Mouse (Mus musculus): Measurements from ENCODE around the gene Capn8.
"Not testable (repeated sequence)": the region's sequence is repeated elsewhere in the genome, so short reads cannot be mapped to it uniquely, and the experiment has no call there.

Capn8 gene

GRCm38 (mm10) chr1:182618200-182618947 is 53.6 kb downstream of the Capn8 start:
- peak; percentile 82 for DNase-seq (ENCODE audit: low spot score)

- no peak for DNase-seq (ENCODE audit: low spot score)
Measured at GRCm38 (mm10) chr1:182620470-182620869, 55.7 kb downstream of the Capn8 start.

- no peak for DNase-seq (ENCODE audit: low spot score)
Measured at GRCm38 (mm10) chr1:182621256-182621655, 56.4 kb downstream of the Capn8 start.

- no peak for DNase-seq (ENCODE audit: low spot score)
Measured at GRCm38 (mm10) chr1:182626197-182626596, 61.4 kb downstream of the Capn8 start.

GRCm38 (mm10) chr1:182629228-182629627 is 64.4 kb downstream of the Capn8 start:
- DNase-seq (ENCODE audit: low spot score), result no peak

- DNase-seq (ENCODE audit: low spot score), result no peak
Measured at GRCm38 (mm10) chr1:182633712-182634294, 69.0 kb downstream of the Capn8 start.

GRCm38 (mm10) chr1:182639016-182639415 is 74.2 kb downstream of the Capn8 start:
- no peak for DNase-seq (ENCODE audit: low spot score)

- DNase-seq (ENCODE audit: low spot score), result no peak
Measured at GRCm38 (mm10) chr1:182639456-182639855, 74.6 kb downstream of the Capn8 start.

GRCm38 (mm10) chr1:182640094-182640493 is 75.3 kb downstream of the Capn8 start:
- DNase-seq (ENCODE audit: low spot score), result no peak

GRCm38 (mm10) chr1:182642779-182643178 is 78.0 kb downstream of the Capn8 start:
- no peak for DNase-seq (ENCODE audit: low spot score)

- DNase-seq (ENCODE audit: low spot score), result not testable (repeated sequence)
Measured at GRCm38 (mm10) chr1:182644418-182644817, 79.6 kb downstream of the Capn8 start.

- DNase-seq (ENCODE audit: low spot score), result no peak
Measured at GRCm38 (mm10) chr1:182645211-182645668, 80.4 kb downstream of the Capn8 start.

- no peak for DNase-seq (ENCODE audit: low spot score)
Measured at GRCm38 (mm10) chr1:182646796-182647195, 82.0 kb downstream of the Capn8 start.

GRCm38 (mm10) chr1:182657760-182658159 is 93.0 kb downstream of the Capn8 start:
- DNase-seq (ENCODE audit: low spot score), result peak; percentile 79

- no peak for DNase-seq (ENCODE audit: low spot score)
Measured at GRCm38 (mm10) chr1:182660365-182660764, 95.6 kb downstream of the Capn8 start.

- DNase-seq (ENCODE audit: low spot score), result no peak
Measured at GRCm38 (mm10) chr1:182663671-182664070, 98.9 kb downstream of the Capn8 start.

GRCm38 (mm10) chr1:182664841-182665240 is 100.0 kb downstream of the Capn8 start:
- no peak for DNase-seq (ENCODE audit: low spot score)

GRCm38 (mm10) chr1:182667281-182667680 is 102.5 kb downstream of the Capn8 start:
- no peak for DNase-seq (ENCODE audit: low spot score)

- no peak for DNase-seq (ENCODE audit: low spot score)
Measured at GRCm38 (mm10) chr1:182669741-182670140, 104.9 kb downstream of the Capn8 start.

GRCm38 (mm10) chr1:182670563-182671342 is 105.9 kb downstream of the Capn8 start:
- no peak for DNase-seq (ENCODE audit: low spot score)

GRCm38 (mm10) chr1:182671343-182671624 is 106.5 kb downstream of the Capn8 start:
- DNase-seq (ENCODE audit: low spot score), result no peak

- DNase-seq (ENCODE audit: low spot score), result no peak
Measured at GRCm38 (mm10) chr1:182675346-182675745, 110.5 kb downstream of the Capn8 start.

- no peak for DNase-seq (ENCODE audit: low spot score)
Measured at GRCm38 (mm10) chr1:182678151-182678550, 113.3 kb downstream of the Capn8 start.
